Mouse (Mus musculus): ENCODE results near the gene Pank4. TPM values are rescaled to one million over a fixed set of nuclear protein-coding genes. Genes with fewer than 3 reads are reported as not detected.
A peak's percentile ranks its signal among the peaks of the same experiment; 100 is the strongest.

The Pank4 gene
- total and polyA plus RNA-seq, 2 experiments = 13.5 to 19.5 TPM

GRCm38 (mm10) chr4:155012115-155012514 lies 48.2 kb downstream of the Pank4 start:
- Histone ChIP-seq H3K79me2 (ENCODE audit: control insufficient read depth, insufficient read depth, low read length) (no peaks in the 10 kb centered on the region), H3K36me3 (ENCODE audit: control insufficient read depth, insufficient read depth, low read length) (no peaks in the 10 kb centered on the region), H3K27ac (replicated peaks; ENCODE audit: insufficient read depth, low read depth, low read length) (no peak overlapping the region), H3K27me3 (ENCODE audit: control insufficient read depth, insufficient read depth, low read length) (no peaks in the 10 kb centered on the region), H3K9ac (ENCODE audit: low read depth, low read length) (no peak overlapping the region), H3K4me1 (ENCODE audit: control insufficient read depth, insufficient read depth, low read length) (peaks cover 9% of the 10 kb centered on the region; the same call in 1 of the 2 replicates), H3K4me3 (ENCODE audit: insufficient read depth, low read depth, low read length) (no peak overlapping the region)
- DNase-seq (ENCODE audit: extremely low read depth, low read depth, low spot score) = peak; percentile 19
- WGBS = 76% methylated on average over 2 of the region's 2 CpGs
- TF ChIP-seq POLR2A (IDR thresholded peaks at IDR 0.05; ENCODE audit: extremely low read depth, insufficient read depth, low read length) = no peak

- Histone ChIP-seq H3K27ac (replicated peaks; ENCODE audit: insufficient read depth, low read depth, low read length) (no peak overlapping the region), H3K4me3 (ENCODE audit: insufficient read depth, low read depth, low read length) (no peak overlapping the region), H3K36me3 (ENCODE audit: control insufficient read depth, insufficient read depth, low read length) (no peaks in the 10 kb centered on the region), H3K79me2 (ENCODE audit: control insufficient read depth, insufficient read depth, low read length) (no peaks in the 10 kb centered on the region), H3K27me3 (ENCODE audit: control insufficient read depth, insufficient read depth, low read length) (no peaks in the 10 kb centered on the region), H3K9ac (ENCODE audit: low read depth, low read length) (no peak overlapping the region), H3K4me1 (ENCODE audit: control insufficient read depth, insufficient read depth, low read length) (peaks cover 9% of the 10 kb centered on the region; the same call in 1 of the 2 replicates)
- 27% methylated on average over 4 of the region's 4 CpGs for WGBS
- DNase-seq (ENCODE audit: extremely low read depth, low read depth, low spot score) = peak; percentile 15
- peak; percentile 90 for TF ChIP-seq CTCF (IDR thresholded peaks at IDR 0.05; ENCODE audit: low read depth, low read length)
- TF ChIP-seq POLR2A (IDR thresholded peaks at IDR 0.05; ENCODE audit: extremely low read depth, insufficient read depth, low read length) = no peak
These were observed 48.9 kb downstream of the Pank4 start for GRCm38 (mm10) chr4:155012788-155013187.

DNA sequence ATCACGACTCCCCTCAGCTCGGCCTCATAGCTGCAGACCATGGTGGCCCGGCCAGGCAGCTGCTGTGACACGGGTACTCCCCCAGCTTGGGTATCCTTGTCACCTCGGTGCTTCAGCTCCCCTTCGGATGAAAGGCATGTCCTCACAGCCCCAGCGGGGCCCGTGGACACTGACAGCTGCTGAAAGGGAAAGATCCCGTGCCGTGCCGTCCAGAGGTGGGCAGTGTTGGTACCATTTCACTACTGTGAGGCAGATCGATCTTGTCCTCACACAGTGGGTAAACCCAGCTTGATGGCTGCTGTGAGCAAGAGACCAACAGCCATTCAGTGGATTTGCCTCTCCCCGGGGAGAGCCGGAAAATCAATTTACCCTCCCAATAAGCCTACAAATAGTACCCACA lies 50.3 kb downstream of the Pank4 start:
- no peak overlapping the region for H3K4me3 ChIP-seq (ENCODE audit: insufficient read depth, low read depth, low read length)
- 73% methylated on average over 14 of the region's 14 CpGs for WGBS
- H3K27ac ChIP-seq (replicated peaks; ENCODE audit: insufficient read depth, low read depth, low read length) = no peak overlapping the region
- no peaks in the 10 kb centered on the region for H3K79me2 ChIP-seq (ENCODE audit: control insufficient read depth, insufficient read depth, low read length)
- H3K9ac ChIP-seq (ENCODE audit: low read depth, low read length) = no peak overlapping the region
- peaks cover 9% of the 10 kb centered on the region; the same call in 1 of the 2 replicates for H3K4me1 ChIP-seq (ENCODE audit: control insufficient read depth, insufficient read depth, low read length)
- H3K27me3 ChIP-seq (ENCODE audit: control insufficient read depth, insufficient read depth, low read length) = no peaks in the 10 kb centered on the region
- no peak for DNase-seq (ENCODE audit: extremely low read depth, low read depth, low spot score)
- TF ChIP-seq CTCF (IDR thresholded peaks at IDR 0.05; ENCODE audit: low read depth, low read length) = no peak
- no peak for TF ChIP-seq POLR2A (IDR thresholded peaks at IDR 0.05; ENCODE audit: extremely low read depth, insufficient read depth, low read length)
- no peaks in the 10 kb centered on the region for H3K36me3 ChIP-seq (ENCODE audit: control insufficient read depth, insufficient read depth, low read length)

DNA sequence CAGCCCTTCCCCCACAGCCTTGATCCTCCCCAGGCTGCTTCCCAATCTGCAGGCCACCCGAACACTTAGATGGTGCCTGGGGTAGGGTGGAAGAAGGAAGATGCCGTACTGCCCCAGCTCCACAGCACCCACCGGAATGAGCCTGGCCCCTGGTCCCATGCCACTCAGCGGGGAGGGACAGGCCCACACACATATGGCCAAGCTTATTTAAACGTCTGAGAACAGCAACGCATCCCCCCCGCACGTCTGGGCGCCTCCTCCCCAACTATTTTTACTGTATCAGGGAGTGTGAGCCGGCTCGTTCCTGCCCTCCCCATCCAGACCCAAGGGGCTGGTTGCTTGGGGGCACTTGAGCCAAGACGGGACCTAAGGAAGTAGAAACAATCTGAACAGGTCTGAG lies 50.9 kb downstream of the Pank4 start:
- no peak overlapping the region for H3K9ac ChIP-seq (ENCODE audit: low read depth, low read length)
- H3K79me2 ChIP-seq (ENCODE audit: control insufficient read depth, insufficient read depth, low read length) = no peaks in the 10 kb centered on the region
- 88% methylated on average over 12 of the region's 12 CpGs for WGBS
- DNase-seq (ENCODE audit: extremely low read depth, low read depth, low spot score) = no peak
- no peak overlapping the region for H3K27ac ChIP-seq (replicated peaks; ENCODE audit: insufficient read depth, low read depth, low read length)
- H3K36me3 ChIP-seq (ENCODE audit: control insufficient read depth, insufficient read depth, low read length) = no peaks in the 10 kb centered on the region
- no peaks in the 10 kb centered on the region for H3K27me3 ChIP-seq (ENCODE audit: control insufficient read depth, insufficient read depth, low read length)
- H3K4me3 ChIP-seq (ENCODE audit: insufficient read depth, low read depth, low read length) = no peak overlapping the region
- peaks cover 9% of the 10 kb centered on the region; the same call in 1 of the 2 replicates for H3K4me1 ChIP-seq (ENCODE audit: control insufficient read depth, insufficient read depth, low read length)
- TF ChIP-seq POLR2A (IDR thresholded peaks at IDR 0.05; ENCODE audit: extremely low read depth, insufficient read depth, low read length) (no peak), CTCF (IDR thresholded peaks at IDR 0.05; ENCODE audit: low read depth, low read length) (no peak)

DNA sequence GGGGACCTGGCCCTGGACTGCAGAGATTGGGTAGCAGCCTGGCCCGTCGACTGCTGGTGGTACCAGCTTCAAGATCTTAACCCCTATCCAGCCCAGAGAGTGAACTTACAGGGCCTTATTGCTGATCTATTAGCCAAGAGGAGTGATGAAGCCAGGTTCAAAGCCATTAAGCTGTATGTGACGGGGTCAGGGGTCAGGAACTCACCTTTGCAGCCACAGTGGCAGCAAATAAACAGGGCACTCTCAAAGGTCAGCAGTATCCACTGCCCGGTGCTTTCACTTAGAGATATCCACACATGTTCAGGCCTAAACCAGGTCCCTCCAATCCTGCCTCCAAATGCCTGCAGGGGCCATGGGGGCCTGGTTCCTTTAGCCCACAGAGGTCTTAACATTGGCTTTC lies 51.6 kb downstream of the Pank4 start:
- H3K79me2 ChIP-seq (ENCODE audit: control insufficient read depth, insufficient read depth, low read length) = no peaks in the 10 kb centered on the region
- no peaks in the 10 kb centered on the region for H3K36me3 ChIP-seq (ENCODE audit: control insufficient read depth, insufficient read depth, low read length)
- DNase-seq (ENCODE audit: extremely low read depth, low read depth, low spot score) = peak; percentile 85
- 26% methylated on average over 4 of the region's 4 CpGs for WGBS
- TF ChIP-seq CTCF (IDR thresholded peaks at IDR 0.05; ENCODE audit: low read depth, low read length) = no peak
- no peak for TF ChIP-seq POLR2A (IDR thresholded peaks at IDR 0.05; ENCODE audit: extremely low read depth, insufficient read depth, low read length)
- H3K27me3 ChIP-seq (ENCODE audit: control insufficient read depth, insufficient read depth, low read length) = no peaks in the 10 kb centered on the region
- H3K27ac ChIP-seq (replicated peaks; ENCODE audit: insufficient read depth, low read depth, low read length) = peak overlapping the region; percentile 34
- no peak overlapping the region for H3K4me3 ChIP-seq (ENCODE audit: insufficient read depth, low read depth, low read length)
- H3K4me1 ChIP-seq (ENCODE audit: control insufficient read depth, insufficient read depth, low read length) = peaks cover 9% of the 10 kb centered on the region; the same call in 1 of the 2 replicates
- no peak overlapping the region for H3K9ac ChIP-seq (ENCODE audit: low read depth, low read length)

DNA sequence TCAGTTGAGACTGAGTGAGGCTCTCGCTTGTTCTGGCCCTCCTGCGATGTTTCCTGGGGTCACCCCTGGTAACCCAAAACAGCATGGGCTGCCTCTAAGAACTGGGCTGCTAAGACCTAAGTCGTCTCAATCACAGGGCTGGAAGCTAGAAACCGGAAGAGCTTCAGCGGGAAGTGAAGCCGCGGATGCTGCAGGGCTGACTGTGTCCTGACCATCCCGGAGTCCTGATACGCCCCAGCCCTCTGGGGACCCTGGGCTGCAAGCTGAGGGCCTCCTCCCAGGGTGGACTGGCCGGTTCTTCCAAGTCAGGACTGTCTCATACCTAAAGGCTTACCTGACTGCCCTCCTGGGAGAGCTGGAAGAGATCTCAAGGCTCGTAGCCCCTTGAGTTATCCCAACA lies 52.9 kb downstream of the Pank4 start:
- TF ChIP-seq POLR2A (IDR thresholded peaks at IDR 0.05; ENCODE audit: extremely low read depth, insufficient read depth, low read length) (no peak), CTCF (IDR thresholded peaks at IDR 0.05; ENCODE audit: low read depth, low read length) (no peak)
- Histone ChIP-seq H3K27ac (replicated peaks; ENCODE audit: insufficient read depth, low read depth, low read length) (no peak overlapping the region), H3K4me3 (ENCODE audit: insufficient read depth, low read depth, low read length) (no peak overlapping the region), H3K36me3 (ENCODE audit: control insufficient read depth, insufficient read depth, low read length) (no peaks in the 10 kb centered on the region), H3K27me3 (ENCODE audit: control insufficient read depth, insufficient read depth, low read length) (no peaks in the 10 kb centered on the region), H3K9ac (ENCODE audit: low read depth, low read length) (no peak overlapping the region), H3K4me1 (ENCODE audit: control insufficient read depth, insufficient read depth, low read length) (peaks cover 9% of the 10 kb centered on the region; the same call in 1 of the 2 replicates), H3K79me2 (ENCODE audit: control insufficient read depth, insufficient read depth, low read length) (no peaks in the 10 kb centered on the region)
- 85% methylated on average over 11 of the region's 11 CpGs for WGBS
- no peak for DNase-seq (ENCODE audit: extremely low read depth, low read depth, low spot score)

Data from liver, adult 2 months (tissue).